Mouse (Mus musculus) midbrain, embryonic 16.5 days (tissue): Measurements from ENCODE around the gene Gm5890. TPM values are rescaled to one million over a fixed set of nuclear protein-coding genes. Genes with fewer than 3 reads are reported as not detected.
"Not testable (repeated sequence)": the region's sequence is repeated elsewhere in the genome, so short reads cannot be mapped to it uniquely, and the experiment has no call there.

Experiments
- ATAC-seq: fragments of 200-750 bp; cut with Nextera tagmentation; 2 replicates; pipeline ENCODE4 v1.8.0; 2017; ENCODE audit warnings: moderate TSS enrichment
- H3K27ac ChIP-seq: fragments of 300-500 bp; sonication (generic); 2 replicates; pipeline ENCODE4 v1.5.1; 2014; ENCODE audit warnings: mild to moderate bottlenecking, low read length, mixed read lengths
- H3K27me3 ChIP-seq: fragments of 300-500 bp; sonication (generic); 2 replicates; pipeline ENCODE4 v1.6.1; 2014; ENCODE audit warnings: low read depth, low read length, mixed read lengths; ENCODE audit not compliant: control insufficient read depth, insufficient read depth
- H3K36me3 ChIP-seq: fragments of 300-500 bp; sonication (generic); 2 replicates; pipeline ENCODE4 v1.6.1; 2014; ENCODE audit warnings: mild to moderate bottlenecking, low read length, moderate library complexity, mixed read lengths; ENCODE audit not compliant: control insufficient read depth, insufficient read depth
- H3K4me1 ChIP-seq: fragments of 300-500 bp; sonication (generic); 2 replicates; pipeline ENCODE4 v1.6.1; 2014; ENCODE audit warnings: mild to moderate bottlenecking, low read length, mixed read lengths; ENCODE audit not compliant: control insufficient read depth, insufficient read depth
- H3K4me2 ChIP-seq: fragments of 300-500 bp; sonication (generic); 2 replicates; pipeline ENCODE4 v1.6.1; 2014; ENCODE audit warnings: mild to moderate bottlenecking, low read length, mixed read lengths
- H3K4me3 ChIP-seq: fragments of 300-500 bp; sonication (generic); 2 replicates; pipeline ENCODE4 v1.5.1; 2014; ENCODE audit warnings: low read depth, mild to moderate bottlenecking, low read length, moderate library complexity, mixed read lengths
- H3K9ac ChIP-seq: fragments of 300-500 bp; sonication (generic); 2 replicates; pipeline ENCODE4 v1.6.1; 2014; ENCODE audit warnings: low read depth, low read length, mixed read lengths
- H3K9me3 ChIP-seq: fragments of 300-500 bp; sonication (generic); replicated peaks from 2 replicates; pipeline ENCODE4 v1.6.1; 2014; ENCODE audit warnings: mild to moderate bottlenecking, low read length, mixed read lengths; ENCODE audit not compliant: control insufficient read depth, poor library complexity, severe bottlenecking
- WGBS: fragments of 180-500 bp; shearing (Covaris S2); extraction: QIAGEN DNeasy Blood & Tissue Kit; methylation state at CpG from one replicate; pipeline ENCODE4 v1.1.7; 2014; 5-methylcytosine and 5-hydroxymethylcytosine counted together
- polyA plus RNA-seq: library from polyadenylated mRNA; unstranded; fragments of >200 nt; fragmentation: Nextera tagmentation; extraction: Ambion mirVana; gene quantifications from 2 replicates; pipeline ENCODE4 v1.2.1, GENCODE M21; 2015

Gm5890 gene
- not detected in 2 replicates for polyA plus RNA-seq

- not testable (repeated sequence) for H3K4me1 ChIP-seq, H3K27me3 ChIP-seq, H3K9me3 ChIP-seq, H3K9ac ChIP-seq, ATAC-seq, H3K27ac ChIP-seq, H3K36me3 ChIP-seq, H3K4me3 ChIP-seq, H3K4me2 ChIP-seq
- WGBS: no CpG with 5 or more reads among the region's 3 CpGs
Observed at GRCm38 (mm10) chr7:20262734-20263133, at the start of gene Gm5890. Gene Gm5890 (minus strand): TSS chr7:20262834.

GRCm38 (mm10) chr7:20233728-20234127, 28.9 kb downstream of the Gm5890 start, which contains the start of gene Gm4498:
Gene Gm4498 (minus strand): TSS chr7:20233828.
- H3K4me3 ChIP-seq, H3K4me1 ChIP-seq, ATAC-seq, H3K36me3 ChIP-seq, H3K9me3 ChIP-seq, H3K27me3 ChIP-seq, H3K27ac ChIP-seq, H3K4me2 ChIP-seq, H3K9ac ChIP-seq: not testable (repeated sequence)
- WGBS: no CpG with 5 or more reads among the region's 2 CpGs

Other genes with a start within 250 kb of the Gm5890 start
- gene Vmn1r91, start 163.2 kb downstream of the Gm5890 start, polyA plus RNA-seq: not detected in 2 replicates
- gene Gm16442, start 140.3 kb downstream of the Gm5890 start, polyA plus RNA-seq: not detected in 2 replicates
- gene Vmn1r93, start 123.7 kb downstream of the Gm5890 start, polyA plus RNA-seq: not detected in 2 replicates
- gene Vmn1r94, start 94.5 kb downstream of the Gm5890 start, polyA plus RNA-seq: not detected in 2 replicates
- gene Vmn1r95, start 69.1 kb downstream of the Gm5890 start, polyA plus RNA-seq: not detected in 2 replicates
- not detected in 2 replicates for gene Gm6164, start 57.2 kb downstream of the Gm5890 start, polyA plus RNA-seq
- not detected in 2 replicates for gene Gm4498, start 29.0 kb downstream of the Gm5890 start, polyA plus RNA-seq
- not detected in 2 replicates for gene Gm4133, start 71.2 kb upstream of the Gm5890 start, polyA plus RNA-seq
- gene Gm5728, start 112.6 kb upstream of the Gm5890 start, polyA plus RNA-seq: not detected in 2 replicates
- not detected in 2 replicates for gene Vmn1r100, start 155.1 kb upstream of the Gm5890 start, polyA plus RNA-seq
- not detected in 2 replicates for gene Vmn1r101, start 179.8 kb upstream of the Gm5890 start, polyA plus RNA-seq
- gene Gm10670, start 212.1 kb upstream of the Gm5890 start, polyA plus RNA-seq: not detected in 2 replicates
- gene Vmn1r103, start 247.7 kb upstream of the Gm5890 start, polyA plus RNA-seq: not detected in 2 replicates